Mouse (Mus musculus) adrenal gland, postnatal 14 days (tissue): ENCODE measurements around the gene Col6a6. TPM values are rescaled to one million over a fixed set of nuclear protein-coding genes. Genes with fewer than 3 reads are reported as not detected.
"Not testable (repeated sequence)": the region's sequence is repeated elsewhere in the genome, so short reads cannot be mapped to it uniquely, and the experiment has no call there.

ENCODE experiments used
- DNase-seq: peaks from one replicate; pipeline ENCODE4 v3.0.0; 2021; ENCODE audit warnings: mixed read lengths
- total RNA-seq: library from RNA; stranded (reverse); gene quantifications from 2 replicates; pipeline ENCODE4 v1.2.3, GENCODE M21; 2021

The Col6a6 gene
- total RNA-seq, 1 experiment from 2014 or later = 5.0 TPM

DNA sequence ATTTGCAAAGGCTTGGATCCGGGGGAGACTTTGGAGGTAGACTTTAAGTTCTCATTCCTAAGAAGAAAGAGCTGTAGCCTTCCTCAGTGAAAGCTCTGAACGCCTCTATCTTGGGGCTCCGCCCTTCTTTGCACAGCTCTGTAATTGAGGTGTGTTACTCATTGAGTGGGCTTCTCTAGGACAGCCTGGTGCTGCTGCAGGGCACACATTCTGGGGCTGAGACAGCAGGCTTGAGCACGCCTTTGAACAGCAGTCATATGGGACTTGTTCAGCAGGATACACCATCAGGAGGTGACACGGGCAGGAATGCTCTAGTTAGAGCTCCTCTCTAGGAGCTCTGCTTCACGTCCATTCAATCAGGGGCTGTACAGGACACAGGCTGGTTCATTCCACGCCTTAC is 162.7 kb downstream of the Col6a6 start:
- DNase-seq = no peak

DNA sequence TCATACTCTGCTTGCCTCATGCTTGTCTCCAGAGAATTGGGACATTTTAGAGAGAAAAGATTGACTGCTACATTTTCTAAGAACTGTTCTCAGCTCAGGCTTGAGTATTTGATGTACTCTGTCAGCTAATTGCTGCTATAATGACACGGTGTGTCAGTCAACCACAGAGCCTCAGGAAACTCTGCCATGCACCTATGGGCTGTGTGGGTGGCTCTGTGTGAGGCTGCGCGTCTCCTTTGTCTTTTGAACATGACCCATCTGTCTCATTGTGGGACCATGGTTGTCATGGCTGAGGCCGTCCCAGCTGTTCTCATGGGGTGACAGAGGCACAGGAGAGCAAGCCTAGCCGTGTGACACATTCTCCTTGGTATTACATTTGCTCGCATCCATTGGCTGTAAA is 168.1 kb downstream of the Col6a6 start:
- DNase-seq = no peak

DNA sequence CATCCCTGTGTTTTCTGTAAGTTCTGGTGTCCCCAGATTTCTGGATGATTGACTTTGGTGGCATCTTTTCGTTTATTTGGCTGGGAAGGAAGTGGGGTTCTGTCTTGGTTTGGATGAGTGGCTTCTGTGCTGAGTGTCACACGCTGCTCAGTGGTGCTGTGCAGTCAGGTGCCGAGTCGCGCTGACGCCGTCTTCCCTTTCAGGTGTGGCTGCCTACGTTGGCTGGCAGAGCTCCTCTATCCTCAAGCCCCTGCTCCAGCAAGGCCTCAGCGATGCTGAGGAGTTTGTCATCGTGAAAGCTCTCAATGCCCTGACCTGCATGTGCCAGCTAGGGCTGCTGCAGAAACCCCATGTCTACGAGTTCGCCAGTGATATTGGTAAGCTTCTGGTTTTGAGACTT is 169.7 kb downstream of the Col6a6 start:
- DNase-seq = no peak

DNA sequence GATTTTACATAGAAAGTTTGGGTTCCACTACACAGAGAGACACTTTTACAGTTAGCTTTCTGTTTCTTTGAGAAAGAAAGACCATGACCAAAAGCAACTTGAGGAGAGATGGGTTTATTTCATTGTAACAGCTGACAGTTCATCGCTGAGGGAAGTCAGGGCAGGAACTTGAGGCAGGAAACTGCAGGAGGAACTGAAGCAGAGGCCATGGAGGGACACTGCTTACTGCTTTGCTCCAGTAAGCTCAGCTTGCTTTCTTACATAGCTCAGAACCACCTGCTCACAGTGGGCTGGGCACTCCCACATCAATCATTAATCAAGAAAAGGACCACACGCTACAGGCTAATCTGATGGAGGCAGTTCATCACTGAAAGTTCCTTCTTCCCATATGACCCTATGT is 171.8 kb downstream of the Col6a6 start:
- DNase-seq = no peak

DNA sequence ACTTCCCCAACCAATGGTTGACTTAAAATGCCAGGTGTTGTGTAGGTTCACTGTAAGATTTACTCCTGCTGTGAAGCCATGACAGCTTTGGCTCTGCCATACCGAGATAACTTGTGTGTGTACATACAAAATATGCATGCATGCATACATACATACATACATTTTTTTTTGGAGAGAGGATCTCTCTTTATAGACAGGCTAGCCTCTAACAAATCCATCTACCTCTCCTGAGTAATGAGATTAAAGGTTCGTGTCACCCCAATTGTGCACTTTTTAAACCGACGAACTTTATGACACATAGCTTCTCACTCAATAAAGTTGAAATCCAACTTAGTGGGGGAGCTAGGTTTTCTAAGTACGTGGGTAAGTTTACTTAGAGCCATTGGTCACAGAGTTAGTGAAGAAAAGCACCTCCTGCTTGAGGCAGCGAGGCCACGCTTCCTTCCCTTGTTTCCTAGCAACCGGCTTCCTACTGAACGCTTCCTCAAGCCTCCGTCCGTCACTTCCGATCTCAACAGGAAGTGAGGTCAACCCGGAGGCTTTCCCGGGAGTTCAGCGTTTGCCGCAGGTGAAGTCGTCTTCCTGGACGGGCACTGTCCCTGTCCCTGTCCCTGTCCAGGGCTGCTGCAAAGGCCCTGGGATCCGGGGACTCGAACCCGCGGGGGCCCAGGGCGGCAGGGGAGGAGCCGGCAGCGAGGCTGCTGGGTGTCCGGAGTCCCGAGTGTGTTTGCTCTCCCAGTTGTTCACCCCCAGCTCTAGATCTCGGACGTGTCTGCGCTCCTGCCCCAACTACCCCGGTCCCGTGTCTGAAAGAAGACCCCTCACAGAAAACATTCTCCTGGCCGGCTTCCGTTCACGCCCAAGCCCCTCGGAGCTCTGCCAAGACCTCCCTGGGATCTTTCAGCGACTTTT is 185.2 kb downstream of the Col6a6 start, which contains the start of gene Pik3r4:
Pik3r4 (plus strand) TSS at position 519 of the 912 bp plus-strand sequence.
- DNase-seq = peak; percentile 91

DNA sequence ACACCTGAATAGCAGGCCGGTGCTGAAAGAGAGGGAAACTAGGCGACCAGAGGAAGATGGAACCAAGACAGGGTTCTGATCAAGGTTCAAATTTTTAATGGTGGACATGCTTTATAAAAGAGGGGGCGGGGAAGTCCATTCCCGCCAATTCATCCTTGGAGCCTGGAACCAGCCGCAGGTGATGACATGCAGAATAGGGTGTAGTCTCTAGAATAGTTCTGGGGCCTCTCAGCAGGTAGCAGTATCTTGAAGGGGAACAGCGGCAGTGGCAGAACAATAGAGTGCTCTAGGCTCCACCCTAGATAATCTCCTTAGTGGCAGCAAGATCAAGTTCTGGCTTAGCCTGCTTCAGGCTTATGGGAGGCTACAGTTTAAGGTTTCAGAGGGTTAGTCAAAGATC is 186.6 kb downstream of the Col6a6 start:
- DNase-seq = not testable (repeated sequence)

Other genes with a start within 250 kb of the Col6a6 start
- gene Pik3r4, start 185.2 kb downstream of the Col6a6 start, total RNA-seq = 30.4 and 32.8 TPM in 2 replicates
- 4.3 and 5.9 TPM in 2 replicates for gene Col6a5, start 132.5 kb upstream of the Col6a6 start, total RNA-seq